Mouse (Mus musculus): ENCODE measurements around the gene Olfr1440. TPM values are rescaled to one million over a fixed set of nuclear protein-coding genes. Genes with fewer than 3 reads are reported as not detected.

The Olfr1440 gene
- polyA plus RNA-seq, 1 experiment from 2014 or later: not detected

GRCm38 (mm10) chr19:12439581-12439980 is 52.5 kb downstream of the Olfr1440 start:
- H3K4me1 ChIP-seq (replicated peaks; ENCODE audit: insufficient read depth, low read length): no peaks in the 10 kb centered on the region
- no peak overlapping the region for H3K4me2 ChIP-seq (ENCODE audit: low read length)
- DNase-seq (ENCODE audit: low spot score) (no peak), ATAC-seq (replicated peaks; ENCODE audit: low FRiP score, low read depth) (no peak)
- H3K27ac ChIP-seq: no peak overlapping the region
- H3K9me3 ChIP-seq (replicated peaks; ENCODE audit: low read length): no peaks in the 10 kb centered on the region
- H3K4me3 ChIP-seq (replicated peaks; ENCODE audit: low read depth, low read length): no peak overlapping the region
- no peak overlapping the region for H3K9ac ChIP-seq (ENCODE audit: low read depth, low read length)
- 50% methylated on average over 1 of the region's 1 CpGs for WGBS
- H3K36me3 ChIP-seq (ENCODE audit: insufficient read depth, low read length): no peaks in the 10 kb centered on the region
- TF ChIP-seq CTCF (IDR thresholded peaks at IDR 0.05; ENCODE audit: low read depth): no peak
- no peaks in the 10 kb centered on the region for H3K27me3 ChIP-seq (ENCODE audit: insufficient read depth, low read length)

- Histone ChIP-seq H3K27me3 (ENCODE audit: insufficient read depth, low read length) (no peaks in the 10 kb centered on the region), H3K4me1 (replicated peaks; ENCODE audit: insufficient read depth, low read length) (no peaks in the 10 kb centered on the region), H3K27ac (no peak overlapping the region), H3K9ac (ENCODE audit: low read depth, low read length) (no peak overlapping the region), H3K9me3 (replicated peaks; ENCODE audit: low read length) (no peaks in the 10 kb centered on the region), H3K4me2 (ENCODE audit: low read length) (no peak overlapping the region), H3K36me3 (ENCODE audit: insufficient read depth, low read length) (no peaks in the 10 kb centered on the region), H3K4me3 (replicated peaks; ENCODE audit: low read depth, low read length) (no peak overlapping the region)
- WGBS: 68% methylated on average over 5 of the region's 5 CpGs
- no peak for ATAC-seq (replicated peaks; ENCODE audit: low FRiP score, low read depth)
- DNase-seq (ENCODE audit: low spot score): no peak
- no peak for TF ChIP-seq CTCF (IDR thresholded peaks at IDR 0.05; ENCODE audit: low read depth)
These were observed 53.1 kb downstream of the Olfr1440 start for GRCm38 (mm10) chr19:12440103-12440725.

GRCm38 (mm10) chr19:12442560-12442959 is 55.5 kb downstream of the Olfr1440 start:
- H3K27ac ChIP-seq: no peak overlapping the region
- no peaks in the 10 kb centered on the region for H3K36me3 ChIP-seq (ENCODE audit: insufficient read depth, low read length)
- no peak for DNase-seq (ENCODE audit: low spot score)
- H3K4me2 ChIP-seq (ENCODE audit: low read length): no peak overlapping the region
- no peak overlapping the region for H3K9ac ChIP-seq (ENCODE audit: low read depth, low read length)
- H3K4me1 ChIP-seq (replicated peaks; ENCODE audit: insufficient read depth, low read length): no peaks in the 10 kb centered on the region
- no peak for TF ChIP-seq CTCF (IDR thresholded peaks at IDR 0.05; ENCODE audit: low read depth)
- H3K9me3 ChIP-seq (replicated peaks; ENCODE audit: low read length): no peaks in the 10 kb centered on the region
- H3K27me3 ChIP-seq (ENCODE audit: insufficient read depth, low read length): no peaks in the 10 kb centered on the region
- 71% methylated on average over 4 of the region's 4 CpGs for WGBS
- no peak overlapping the region for H3K4me3 ChIP-seq (replicated peaks; ENCODE audit: low read depth, low read length)
- ATAC-seq (replicated peaks; ENCODE audit: low FRiP score, low read depth): no peak

- Histone ChIP-seq H3K36me3 (ENCODE audit: insufficient read depth, low read length) (no peaks in the 10 kb centered on the region), H3K4me2 (ENCODE audit: low read length) (no peak overlapping the region), H3K27ac (no peak overlapping the region), H3K9me3 (replicated peaks; ENCODE audit: low read length) (no peaks in the 10 kb centered on the region), H3K9ac (ENCODE audit: low read depth, low read length) (no peak overlapping the region), H3K27me3 (ENCODE audit: insufficient read depth, low read length) (no peaks in the 10 kb centered on the region), H3K4me1 (replicated peaks; ENCODE audit: insufficient read depth, low read length) (no peaks in the 10 kb centered on the region), H3K4me3 (replicated peaks; ENCODE audit: low read depth, low read length) (no peak overlapping the region)
- no peak for TF ChIP-seq CTCF (IDR thresholded peaks at IDR 0.05; ENCODE audit: low read depth)
- DNase-seq (ENCODE audit: low spot score) (no peak), ATAC-seq (replicated peaks; ENCODE audit: low FRiP score, low read depth) (no peak)
- 72% methylated on average over 3 of the region's 3 CpGs for WGBS
These were observed 57.9 kb downstream of the Olfr1440 start for GRCm38 (mm10) chr19:12445014-12445413.

Other genes with a start within 250 kb of the Olfr1440 start
- not detected in 2 replicates for gene Olfr1555-ps1, start 217.2 kb upstream of the Olfr1440 start, polyA plus RNA-seq (2015; fragmentation: Nextera tagmentation; extraction: Ambion mirVana)
- gene Olfr1431, start 186.6 kb upstream of the Olfr1440 start, polyA plus RNA-seq (2015; fragmentation: Nextera tagmentation; extraction: Ambion mirVana): not detected in 2 replicates
- gene Olfr1432, start 154.7 kb upstream of the Olfr1440 start, polyA plus RNA-seq (2015; fragmentation: Nextera tagmentation; extraction: Ambion mirVana): not detected in 2 replicates
- gene Olfr262, start 145.6 kb upstream of the Olfr1440 start, polyA plus RNA-seq (2015; fragmentation: Nextera tagmentation; extraction: Ambion mirVana): not detected in 2 replicates
- not detected in 2 replicates for gene Olfr235, start 126.2 kb upstream of the Olfr1440 start, polyA plus RNA-seq (2015; fragmentation: Nextera tagmentation; extraction: Ambion mirVana)
- not detected in 2 replicates for gene Olfr1434, start 107.4 kb upstream of the Olfr1440 start, polyA plus RNA-seq (2015; fragmentation: Nextera tagmentation; extraction: Ambion mirVana)
- gene Olfr1436, start 88.1 kb upstream of the Olfr1440 start, polyA plus RNA-seq (2015; fragmentation: Nextera tagmentation; extraction: Ambion mirVana): not detected in 2 replicates
- gene Olfr1437, start 62.2 kb upstream of the Olfr1440 start, polyA plus RNA-seq (2015; fragmentation: Nextera tagmentation; extraction: Ambion mirVana): not detected in 2 replicates
- gene Olfr1438-ps1, start 51.4 kb upstream of the Olfr1440 start, polyA plus RNA-seq (2015; fragmentation: Nextera tagmentation; extraction: Ambion mirVana): not detected in 2 replicates
- gene Olfr1441, start 30.2 kb downstream of the Olfr1440 start, polyA plus RNA-seq (2015; fragmentation: Nextera tagmentation; extraction: Ambion mirVana): not detected in 2 replicates
- not detected in 2 replicates for gene Pfpl, start 40.6 kb downstream of the Olfr1440 start, polyA plus RNA-seq (2015; fragmentation: Nextera tagmentation; extraction: Ambion mirVana)
- gene Mpeg1, start 73.5 kb downstream of the Olfr1440 start, polyA plus RNA-seq (2015; fragmentation: Nextera tagmentation; extraction: Ambion mirVana): 0.56 and 0.74 TPM in 2 replicates
- gene Dtx4, start 114.2 kb downstream of the Olfr1440 start, polyA plus RNA-seq (2015; fragmentation: Nextera tagmentation; extraction: Ambion mirVana): 5.0 and 5.6 TPM in 2 replicates
- 10.7 and 14.6 TPM in 2 replicates for gene Fam111a, start 158.5 kb downstream of the Olfr1440 start, polyA plus RNA-seq (2015; fragmentation: Nextera tagmentation; extraction: Ambion mirVana)
- 0.33 and 0.46 TPM in 2 replicates for gene Gm4952, start 212.7 kb downstream of the Olfr1440 start, polyA plus RNA-seq (2015; fragmentation: Nextera tagmentation; extraction: Ambion mirVana)
- 37.0 and 41.7 TPM in 2 replicates for gene Glyat, start 246.0 kb downstream of the Olfr1440 start, polyA plus RNA-seq (2015; fragmentation: Nextera tagmentation; extraction: Ambion mirVana)